Mouse (Mus musculus) C2C12 (cell line): ENCODE data around the gene Gpc6. TPM values are rescaled to one million over a fixed set of nuclear protein-coding genes. Genes with fewer than 3 reads are reported as not detected.

Experiments used
- H3K27me3 ChIP-seq: one replicate; pipeline ENCODE4 v1.6.1; 2011; ENCODE audit not compliant: control insufficient read depth, insufficient read depth, insufficient read length
- H3K36me3 ChIP-seq: one replicate; pipeline ENCODE4 v1.6.1; 2011; ENCODE audit not compliant: control insufficient read depth, insufficient read depth
- H3K4me3 ChIP-seq: one replicate; pipeline ENCODE4 v1.5.1; 2011; ENCODE audit warnings: mild to moderate bottlenecking, control low read depth; ENCODE audit not compliant: poor library complexity, insufficient read depth, severe bottlenecking
- H3K79me2 ChIP-seq: one replicate; pipeline ENCODE4 v1.6.1; 2011; ENCODE audit not compliant: control insufficient read depth, insufficient read depth
- H3K79me3 ChIP-seq: one replicate; pipeline ENCODE4 v1.6.1; 2011; ENCODE audit warnings: low read depth, control low read depth
- H3ac ChIP-seq: one replicate; pipeline ENCODE3; 2011; ENCODE audit warnings: low read depth; ENCODE audit not compliant: control insufficient read depth, insufficient read length
- CEBPB ChIP-seq: IDR thresholded peaks from one replicate; pipeline ENCODE4 v1.6.1; 2011; ENCODE audit warnings: low read depth, mild to moderate bottlenecking, control low read depth, moderate library complexity
- CTCF ChIP-seq: IDR thresholded peaks from one replicate; pipeline ENCODE4 v1.5.1; 2011; ENCODE audit not compliant: control insufficient read depth, insufficient read depth, insufficient read length
- FOSL1 ChIP-seq: IDR thresholded peaks from one replicate; pipeline ENCODE4 v1.8.0; 2011; ENCODE audit warnings: mild to moderate bottlenecking, low read length; ENCODE audit not compliant: poor library complexity, insufficient read depth, severe bottlenecking
- MAX ChIP-seq: IDR thresholded peaks from one replicate; pipeline ENCODE4 v1.6.1; 2011; ENCODE audit warnings: mild to moderate bottlenecking, control low read depth
- MYOD1 ChIP-seq: IDR thresholded peaks from one replicate; pipeline ENCODE4 v1.6.1; 2011; ENCODE audit warnings: low read depth; ENCODE audit not compliant: control insufficient read depth, insufficient read length
- MYOG ChIP-seq: IDR thresholded peaks from one replicate; pipeline ENCODE4 v1.6.1; 2011; ENCODE audit not compliant: control insufficient read depth, insufficient read length; ENCODE audit errors: extremely low read depth
- USF1 ChIP-seq: IDR thresholded peaks from one replicate; pipeline ENCODE4 v1.6.1; 2011; ENCODE audit warnings: low read depth, mild to moderate bottlenecking, control low read depth, moderate library complexity
- polyA plus RNA-seq: library from polyadenylated mRNA; unstranded; fragments of >200 nt; fragmentation: generic; extraction: Trizol; gene quantifications from one replicate; pipeline ENCODE4 v1.2.1, GENCODE M21; 2012; ENCODE audit warnings: missing spikeins

Gene Gpc6
- polyA plus RNA-seq, 1 experiment, result 9.6 TPM

- Histone ChIP-seq H3K79me2 (no peaks in the 10 kb centered on the region), H3K4me3 (no peak overlapping the region), H3K27me3 (no peaks in the 10 kb centered on the region), H3K79me3 (no peaks in the 10 kb centered on the region), H3K36me3 (no peaks in the 10 kb centered on the region), H3ac (no peak overlapping the region)
- TF ChIP-seq CEBPB (no peak), MAX (no peak), CTCF (no peak), FOSL1 (no peak), MYOD1 (no peak), MYOG (no peak), USF1 (no peak)
Observed at GRCm38 (mm10) chr14:117932163-117932851, 1007.2 kb downstream of the Gpc6 start.

GRCm38 (mm10) chr14:117938554-117938953 lies 1013.4 kb downstream of the Gpc6 start:
- H3K27me3 ChIP-seq, result no peaks in the 10 kb centered on the region
- TF ChIP-seq MAX, result no peak
- TF ChIP-seq CTCF, result no peak
- no peak for TF ChIP-seq USF1
- no peak for TF ChIP-seq MYOG
- no peak for TF ChIP-seq MYOD1
- TF ChIP-seq FOSL1, result no peak
- TF ChIP-seq CEBPB, result no peak
- no peaks in the 10 kb centered on the region for H3K79me2 ChIP-seq
- no peak overlapping the region for H3ac ChIP-seq
- H3K79me3 ChIP-seq, result no peaks in the 10 kb centered on the region
- H3K4me3 ChIP-seq, result no peak overlapping the region
- no peaks in the 10 kb centered on the region for H3K36me3 ChIP-seq

DNA sequence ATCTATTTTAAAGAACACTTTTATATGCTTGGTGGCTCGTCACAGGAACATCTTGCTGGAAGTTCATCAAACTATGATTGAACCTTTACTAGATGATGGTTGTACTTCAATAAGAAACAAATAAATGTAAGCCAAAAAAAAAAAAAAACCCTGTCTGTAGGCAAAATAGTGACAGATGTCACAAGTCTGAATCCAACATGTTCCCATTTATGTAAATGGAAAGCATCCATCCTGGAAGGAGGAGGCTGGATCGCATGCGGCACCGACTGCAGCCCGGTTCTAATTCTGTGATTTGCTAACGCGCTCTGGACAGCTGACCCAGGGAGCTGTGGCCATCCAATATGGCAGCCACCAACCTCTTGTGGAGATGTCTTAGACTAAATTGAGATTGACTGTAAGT lies 1014.4 kb downstream of the Gpc6 start:
- Histone ChIP-seq H3ac (no peak overlapping the region), H3K27me3 (no peaks in the 10 kb centered on the region), H3K4me3 (no peak overlapping the region), H3K79me3 (no peaks in the 10 kb centered on the region), H3K36me3 (no peaks in the 10 kb centered on the region), H3K79me2 (no peaks in the 10 kb centered on the region)
- TF ChIP-seq CTCF, result no peak
- no peak for TF ChIP-seq MYOG
- TF ChIP-seq CEBPB, result no peak
- no peak for TF ChIP-seq MAX
- no peak for TF ChIP-seq FOSL1
- TF ChIP-seq MYOD1, result no peak
- no peak for TF ChIP-seq USF1

DNA sequence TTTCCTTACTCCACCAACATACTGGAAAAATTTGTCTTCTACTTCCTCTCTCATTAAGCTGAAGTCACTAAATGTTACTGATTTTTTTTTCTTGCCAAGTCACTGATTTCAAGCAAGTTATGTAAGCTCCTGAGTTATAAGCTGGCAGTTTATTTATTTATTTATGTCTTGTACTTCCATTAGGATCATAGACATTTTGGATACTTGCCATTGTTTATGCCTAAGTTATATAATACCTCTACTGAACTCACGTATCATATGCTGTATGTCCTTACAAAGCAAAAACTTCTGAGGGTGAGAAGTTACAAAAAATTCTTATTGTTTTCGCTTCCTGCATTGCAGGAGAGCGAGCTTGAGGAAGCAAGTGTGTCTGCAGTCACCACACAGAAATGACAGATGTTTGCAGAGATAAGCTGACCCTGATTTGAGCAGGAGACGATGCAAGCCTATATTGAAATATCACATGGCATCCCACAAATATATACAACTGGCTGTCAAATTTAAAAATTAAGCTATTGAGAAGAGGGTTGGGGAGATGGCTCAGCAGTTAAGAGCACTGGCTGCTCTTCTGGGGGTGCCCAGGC lies 1020.9 kb downstream of the Gpc6 start:
- Histone ChIP-seq H3K79me3 (no peaks in the 10 kb centered on the region), H3K27me3 (no peaks in the 10 kb centered on the region), H3K36me3 (no peaks in the 10 kb centered on the region), H3ac (no peak overlapping the region), H3K4me3 (no peak overlapping the region), H3K79me2 (no peaks in the 10 kb centered on the region)
- TF ChIP-seq CTCF (no peak), MYOD1 (no peak), USF1 (no peak), CEBPB (no peak), MAX (no peak)

- Histone ChIP-seq H3K79me2 (no peaks in the 10 kb centered on the region), H3K27me3 (no peaks in the 10 kb centered on the region), H3K4me3 (no peak overlapping the region), H3K79me3 (no peaks in the 10 kb centered on the region), H3ac (no peak overlapping the region), H3K36me3 (no peaks in the 10 kb centered on the region)
- TF ChIP-seq CEBPB (no peak), CTCF (no peak), MYOG (no peak), USF1 (no peak), FOSL1 (no peak)
Observed at GRCm38 (mm10) chr14:117951265-117951664, 1026.2 kb downstream of the Gpc6 start.

DNA sequence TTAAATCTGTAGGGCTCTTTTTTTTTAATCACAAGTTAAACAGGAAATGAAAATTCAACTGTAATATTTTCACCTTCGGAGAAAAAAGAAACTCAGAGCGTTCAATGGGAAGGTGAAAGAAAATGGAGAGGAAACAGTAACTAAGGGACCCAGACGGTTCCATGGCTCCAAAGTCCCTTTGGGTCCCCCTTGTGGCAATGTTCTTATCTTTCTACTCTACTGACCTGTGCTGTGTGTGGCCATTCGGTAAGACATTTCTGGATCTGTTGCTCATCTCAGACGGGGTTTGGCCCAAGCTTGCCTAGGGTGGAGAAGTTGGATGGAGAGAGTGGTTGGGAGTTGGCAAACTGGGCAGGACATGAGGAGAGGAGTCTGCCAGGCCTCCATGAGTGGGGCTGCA lies 1026.6 kb downstream of the Gpc6 start:
- H3K79me3 ChIP-seq, result no peaks in the 10 kb centered on the region
- H3K27me3 ChIP-seq, result no peaks in the 10 kb centered on the region
- H3ac ChIP-seq, result no peak overlapping the region
- no peak for TF ChIP-seq FOSL1
- no peak for TF ChIP-seq CEBPB
- TF ChIP-seq MYOG, result no peak
- no peak for TF ChIP-seq MYOD1
- no peak for TF ChIP-seq MAX
- no peak for TF ChIP-seq USF1
- no peak for TF ChIP-seq CTCF
- H3K79me2 ChIP-seq, result no peaks in the 10 kb centered on the region
- no peaks in the 10 kb centered on the region for H3K36me3 ChIP-seq
- no peak overlapping the region for H3K4me3 ChIP-seq
